Mouse (Mus musculus): ENCODE measurements around the gene Olfr483.

Gene Olfr483

GRCm38 (mm10) chr7:108100549-108100948 is at the start of gene Olfr483:
Gene Olfr483, plus strand, starts transcription at chr7:108100849.
- DNase-seq (ENCODE audit: low spot score in 2 of 2): no peak

GRCm38 (mm10) chr7:108067246-108067645 is 33.4 kb upstream of the Olfr483 start, which contains the start of gene Olfr480:
Gene Olfr480, minus strand, starts transcription at chr7:108067346.
- no peak for DNase-seq (ENCODE audit: low spot score in 2 of 2)

- DNase-seq (ENCODE audit: low spot score in 2 of 2): no peak
Observed at GRCm38 (mm10) chr7:108079555-108079954, 21.1 kb upstream of the Olfr483 start, which contains the start of gene Olfr481. Gene Olfr481, plus strand, starts transcription at chr7:108079855.

- DNase-seq (ENCODE audit: low spot score in 2 of 2): no peak
Observed at GRCm38 (mm10) chr7:108097486-108097885, 3.2 kb upstream of the Olfr483 start, which contains the start of gene Olfr482. Gene Olfr482, minus strand, starts transcription at chr7:108097586.

- no peak for DNase-seq (ENCODE audit: low spot score in 2 of 2)
Observed at GRCm38 (mm10) chr7:108120681-108121080, 20.0 kb downstream of the Olfr483 start.

GRCm38 (mm10) chr7:108121416-108121815 is 20.8 kb downstream of the Olfr483 start:
- DNase-seq (ENCODE audit: low spot score in 2 of 2): no peak

GRCm38 (mm10) chr7:108127349-108127748 is 26.7 kb downstream of the Olfr483 start, which contains the start of gene Olfr484:
Gene Olfr484, minus strand, starts transcription at chr7:108127449.
- DNase-seq (ENCODE audit: low spot score in 2 of 2): no peak
